Mouse (Mus musculus) adrenal gland, postnatal 36 days (tissue): ENCODE results near the gene Kif26a. TPM values are rescaled to one million over a fixed set of nuclear protein-coding genes. Genes with fewer than 3 reads are reported as not detected.
A peak's percentile ranks its signal among the peaks of the same experiment; 100 is the strongest.

ENCODE experiments used
- DNase-seq, 2 experiments: peaks; one replicate each; pipeline ENCODE4 v3.0.0; 2021; ENCODE audit warnings: mixed read lengths in 1 of 2
- total RNA-seq, 2 experiments: library from RNA; stranded (reverse); gene quantifications; 2 replicates each; pipeline ENCODE4 v1.2.3; 2021

Gene Kif26a
- total RNA-seq, 2 experiments from 2014 or later = 4.9 to 9.5 TPM

DNA sequence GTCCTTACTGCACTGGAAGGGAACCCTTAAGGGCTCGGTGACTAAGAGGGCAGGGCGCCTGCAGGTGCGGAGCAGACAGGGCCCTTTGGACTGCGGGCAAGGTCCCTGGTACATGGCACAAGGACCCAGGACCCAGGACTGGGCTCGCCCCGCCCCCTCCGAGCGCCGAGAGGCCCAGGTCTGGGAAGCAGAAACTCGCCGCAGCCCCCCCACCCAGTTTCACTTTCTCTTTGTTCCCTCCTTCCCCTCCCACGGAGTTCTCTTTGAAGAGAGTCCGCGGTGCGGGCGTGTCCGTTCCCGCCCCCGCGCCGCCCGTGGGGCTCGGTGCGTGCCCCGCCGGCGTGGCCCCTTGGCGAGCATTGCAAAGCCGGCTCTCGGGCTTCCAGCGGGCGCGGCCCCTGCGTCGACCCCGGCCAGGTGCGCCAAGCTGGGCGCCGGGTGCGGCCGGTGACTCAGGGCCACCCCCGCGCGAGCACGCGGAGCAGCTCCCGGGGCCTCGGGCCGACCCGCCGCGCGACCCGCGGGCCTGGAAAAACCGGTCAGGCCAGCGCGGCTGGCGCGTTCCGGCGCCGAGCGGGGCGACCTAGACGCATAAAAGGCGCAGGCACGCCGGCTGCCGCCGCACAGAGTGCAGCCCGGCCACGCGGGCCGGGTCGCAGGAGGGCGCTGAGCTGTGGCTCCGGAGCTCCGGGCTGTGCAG lies 15.7 kb upstream of the Kif26a start:
- peak; percentile 69 to 87 for DNase-seq

DNA sequence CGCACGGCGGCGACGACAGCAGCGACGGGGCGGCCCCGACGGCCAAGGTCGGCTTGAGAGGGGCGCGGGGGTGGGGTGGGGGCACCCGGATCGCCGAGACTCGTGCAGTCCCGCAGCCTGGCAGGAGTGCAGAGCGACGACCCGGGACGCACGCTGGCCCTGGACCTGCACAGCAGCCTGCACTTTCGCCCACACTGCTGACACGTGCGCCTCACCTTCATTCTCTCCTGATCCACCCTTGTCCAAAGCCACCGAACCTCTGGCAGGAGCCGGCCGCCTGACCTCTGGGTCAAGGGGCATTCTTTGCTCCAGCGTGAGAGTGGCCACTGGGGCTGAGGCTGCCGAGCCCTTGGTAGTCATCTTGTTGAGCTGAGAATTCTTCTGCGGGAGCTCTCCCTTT lies 15.1 kb upstream of the Kif26a start:
- DNase-seq = no peak

DNA sequence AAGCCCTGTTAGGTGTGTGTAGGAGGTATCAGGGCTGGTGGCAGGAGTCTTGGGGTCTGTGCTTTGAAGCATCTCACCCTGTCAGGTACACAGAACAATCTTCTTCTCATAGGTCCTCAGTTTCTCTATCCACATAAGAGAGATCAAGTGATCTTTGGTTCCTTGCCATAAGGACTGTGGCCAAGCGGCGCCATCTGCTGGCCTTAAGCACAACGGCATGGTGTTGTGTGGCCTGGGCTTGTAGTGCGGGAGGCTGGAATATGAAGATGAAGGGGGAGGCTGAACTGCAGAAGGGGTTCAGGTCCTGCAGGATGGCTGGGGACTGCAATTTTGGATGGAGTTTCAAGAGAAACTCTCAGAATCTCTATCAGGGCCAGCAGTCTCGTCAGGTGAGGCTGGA lies 5.8 kb upstream of the Kif26a start:
- DNase-seq = peak; percentile 67 to 74

DNA sequence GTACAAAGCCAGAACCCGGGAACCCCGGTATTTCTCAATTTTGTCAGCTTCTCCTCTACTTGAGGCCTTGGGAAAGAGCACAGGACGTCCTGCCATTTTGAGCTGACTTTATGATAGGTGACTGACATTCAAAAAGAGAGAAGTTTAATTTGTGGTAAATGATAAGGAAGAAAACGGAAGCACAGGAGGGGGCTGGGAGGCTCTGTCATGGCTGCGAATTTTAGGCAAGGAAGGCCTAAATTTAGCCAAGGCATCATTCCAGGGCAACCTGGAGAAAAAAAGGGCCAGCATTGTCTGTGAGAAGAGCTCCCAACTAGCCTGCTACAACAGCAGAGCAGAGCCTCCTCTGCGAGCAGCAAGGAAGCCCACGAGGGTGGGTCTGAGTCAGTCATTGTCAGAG lies 5.3 kb upstream of the Kif26a start:
- no peak for DNase-seq

DNA sequence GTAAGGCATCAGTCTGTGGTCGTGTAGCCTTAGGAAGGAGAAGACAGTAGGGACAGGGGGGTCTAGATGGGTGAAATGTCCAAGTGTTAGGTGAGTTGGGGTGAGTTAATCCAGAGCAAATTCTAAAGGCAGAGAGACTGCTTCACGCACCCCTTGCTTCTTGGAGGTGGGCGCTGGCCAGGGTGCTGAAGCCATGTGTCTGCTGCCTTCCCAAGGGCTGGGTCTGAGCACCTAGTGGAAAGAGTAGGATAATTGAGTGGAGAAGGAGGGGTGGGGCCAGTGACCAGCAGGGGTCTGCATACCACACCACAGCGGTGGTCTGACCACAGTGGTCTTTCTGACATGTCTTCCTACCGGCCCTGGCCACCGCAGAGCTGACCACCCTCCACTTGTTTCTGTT lies 4.7 kb upstream of the Kif26a start:
- peak; percentile 80 to 84 for DNase-seq

DNA sequence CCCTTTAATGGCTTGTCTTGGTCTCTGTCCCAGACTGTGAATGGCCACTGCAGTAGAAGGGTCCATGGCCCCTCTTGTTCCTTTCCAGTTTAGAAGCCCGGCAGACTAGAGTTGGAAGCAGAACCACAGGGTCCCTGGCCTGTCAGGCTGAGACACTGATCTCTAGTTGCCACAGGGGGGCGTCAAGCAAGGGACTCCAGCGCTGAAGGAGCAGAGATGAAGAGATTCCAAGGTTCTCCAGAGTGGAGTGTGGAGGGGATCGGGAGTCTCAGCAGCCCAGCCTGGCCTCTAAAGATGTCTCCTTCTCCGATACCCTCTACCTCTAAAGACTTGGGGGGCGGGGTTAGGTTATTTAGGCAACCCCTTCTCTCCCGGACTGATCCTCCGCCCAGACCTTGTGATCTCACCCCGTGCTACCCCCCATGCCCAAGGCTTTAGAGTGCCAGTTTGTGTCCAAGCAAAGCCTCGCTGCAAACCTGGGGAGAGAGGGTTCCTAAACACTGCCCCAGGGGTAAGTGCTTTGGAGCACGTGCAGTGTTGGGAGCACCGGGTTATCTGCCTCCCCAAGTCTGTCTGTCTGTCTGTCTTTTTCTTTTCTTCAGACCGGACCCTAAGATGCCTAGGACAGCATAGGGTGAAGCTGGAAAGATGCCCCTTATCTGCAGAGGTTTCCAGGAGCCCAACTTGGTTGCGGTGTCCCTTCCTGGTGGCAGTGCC lies 2.7 kb upstream of the Kif26a start:
- DNase-seq = no peak

DNA sequence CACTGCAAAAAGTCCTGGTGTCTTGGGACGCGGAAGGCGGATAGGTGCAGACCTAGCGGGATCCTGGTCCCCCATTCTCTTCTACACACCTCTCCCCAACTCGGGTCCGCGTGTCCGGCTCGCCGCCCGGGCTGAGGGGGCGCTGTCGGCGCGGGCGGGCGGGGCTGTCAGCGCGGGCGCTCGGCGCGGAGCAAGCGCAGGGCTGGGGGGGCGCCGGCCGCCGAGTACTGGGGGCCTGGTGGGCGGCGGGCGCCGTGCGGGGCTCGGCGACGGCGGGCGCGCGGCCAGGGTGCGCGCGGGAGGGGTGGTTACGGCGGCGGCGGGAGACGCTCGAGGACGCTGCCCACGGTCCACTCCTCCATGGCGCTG lies 2.2 kb upstream of the Kif26a start:
- DNase-seq = no peak

DNA sequence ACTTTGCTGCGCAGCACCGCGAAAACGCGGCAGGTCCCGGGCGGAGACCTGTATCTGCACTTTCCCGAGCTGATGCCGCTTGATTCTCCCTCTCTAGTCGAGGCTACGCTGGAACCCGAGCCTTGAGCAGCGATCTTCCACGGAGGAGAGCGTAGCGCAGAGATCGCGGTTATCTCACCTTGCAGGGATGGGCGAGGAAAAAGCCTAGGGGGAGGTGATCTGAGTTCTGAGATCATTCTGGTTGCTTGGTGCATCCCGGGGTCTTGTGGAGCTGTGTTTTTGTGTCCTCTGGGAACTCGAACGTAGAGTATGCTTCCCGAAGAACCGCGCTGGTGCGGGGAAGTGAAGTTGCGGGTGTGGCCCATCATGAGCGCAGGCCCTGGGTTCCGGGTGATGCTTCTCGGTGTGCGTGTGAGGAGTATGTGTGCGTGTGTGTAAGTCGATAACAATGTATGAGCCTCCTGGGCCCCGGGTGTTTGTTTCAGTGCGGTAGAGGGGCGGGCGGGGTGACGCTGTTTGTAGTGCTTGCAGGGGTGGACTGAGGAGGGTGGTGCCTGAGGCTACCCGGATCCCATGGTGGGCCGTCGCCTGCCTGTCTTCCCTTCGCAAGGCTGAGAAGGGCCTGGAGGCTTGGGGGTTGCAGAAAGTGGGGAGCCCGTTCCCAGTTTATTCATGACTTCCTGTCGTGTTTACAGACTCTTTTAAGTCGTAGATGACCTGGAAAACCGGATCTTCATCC lies 1.5 kb upstream of the Kif26a start:
- no peak for DNase-seq

DNA sequence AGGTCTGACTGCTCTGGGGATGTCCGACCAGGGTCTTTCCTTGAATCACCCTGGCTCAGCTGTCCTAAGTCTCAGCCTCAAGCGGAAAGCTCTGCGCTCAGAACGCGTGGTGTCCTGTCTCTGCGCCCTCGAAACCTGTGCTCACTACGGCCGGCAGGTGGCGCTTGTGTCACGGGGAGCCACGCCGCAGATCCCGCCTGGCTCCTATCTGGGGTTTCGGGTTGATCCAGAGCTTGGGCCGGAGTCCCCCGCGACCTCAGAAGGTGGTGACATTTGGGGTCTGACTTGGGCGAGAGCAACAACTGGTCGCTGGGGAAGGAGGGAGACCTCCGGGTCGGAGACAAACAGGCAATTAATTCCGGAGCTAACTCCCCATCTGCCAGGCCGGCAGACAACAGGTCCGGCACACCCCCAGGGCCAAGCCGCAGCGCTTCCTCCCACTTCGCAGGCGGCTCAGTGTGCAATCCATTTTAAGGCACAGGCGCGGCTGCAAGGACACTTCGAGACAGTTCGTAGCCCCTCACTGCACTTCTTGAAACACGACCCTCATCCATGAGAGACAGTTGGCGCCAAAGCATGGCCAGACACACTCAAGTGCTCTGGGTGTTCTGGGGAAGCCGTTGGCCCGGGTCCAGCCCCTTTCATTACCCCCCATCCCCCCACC lies 665 bp upstream of the Kif26a start:
- peak; percentile 90 for DNase-seq

DNA sequence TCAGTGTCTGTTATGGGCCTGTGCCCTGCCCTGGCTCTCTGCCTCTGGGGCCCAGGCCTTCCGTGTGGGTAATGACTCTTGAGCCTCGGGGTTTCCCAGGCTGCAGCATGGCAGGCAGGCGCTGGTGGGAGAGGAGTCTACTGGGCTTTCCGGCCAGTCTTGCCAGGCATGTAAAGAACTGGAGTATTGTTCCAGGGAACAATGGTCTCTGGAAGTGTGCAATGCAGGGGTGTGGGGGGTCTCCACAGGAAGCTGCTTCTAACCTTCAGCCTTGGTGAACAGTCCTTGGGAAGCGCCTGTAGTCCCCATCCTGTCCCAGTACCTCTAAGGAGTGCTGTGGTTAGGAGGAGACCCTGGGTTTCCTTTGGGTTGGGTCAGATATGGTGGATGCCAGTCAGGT lies 1.4 kb downstream of the Kif26a start:
- no peak for DNase-seq

DNA sequence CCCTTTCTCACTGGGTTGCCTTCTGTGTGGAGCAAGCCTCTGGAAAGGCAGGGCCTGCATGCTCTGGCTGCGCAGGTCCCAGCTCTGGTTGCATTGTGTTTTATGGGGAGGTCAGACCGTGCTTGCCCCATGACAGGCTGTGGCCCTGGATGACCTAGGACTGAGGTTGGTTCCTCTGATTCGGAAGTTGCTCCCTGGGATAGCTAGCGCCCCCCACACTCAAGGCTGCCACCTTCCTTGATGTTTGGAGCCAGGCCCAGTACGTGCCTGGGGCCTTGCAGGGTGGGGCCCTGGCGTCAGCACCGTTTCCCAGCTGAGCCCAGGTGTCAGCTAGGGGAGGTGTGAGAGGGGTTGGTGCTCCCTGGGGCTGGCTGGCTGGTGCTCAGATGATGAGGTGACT lies 4.0 kb downstream of the Kif26a start:
- no peak for DNase-seq

DNA sequence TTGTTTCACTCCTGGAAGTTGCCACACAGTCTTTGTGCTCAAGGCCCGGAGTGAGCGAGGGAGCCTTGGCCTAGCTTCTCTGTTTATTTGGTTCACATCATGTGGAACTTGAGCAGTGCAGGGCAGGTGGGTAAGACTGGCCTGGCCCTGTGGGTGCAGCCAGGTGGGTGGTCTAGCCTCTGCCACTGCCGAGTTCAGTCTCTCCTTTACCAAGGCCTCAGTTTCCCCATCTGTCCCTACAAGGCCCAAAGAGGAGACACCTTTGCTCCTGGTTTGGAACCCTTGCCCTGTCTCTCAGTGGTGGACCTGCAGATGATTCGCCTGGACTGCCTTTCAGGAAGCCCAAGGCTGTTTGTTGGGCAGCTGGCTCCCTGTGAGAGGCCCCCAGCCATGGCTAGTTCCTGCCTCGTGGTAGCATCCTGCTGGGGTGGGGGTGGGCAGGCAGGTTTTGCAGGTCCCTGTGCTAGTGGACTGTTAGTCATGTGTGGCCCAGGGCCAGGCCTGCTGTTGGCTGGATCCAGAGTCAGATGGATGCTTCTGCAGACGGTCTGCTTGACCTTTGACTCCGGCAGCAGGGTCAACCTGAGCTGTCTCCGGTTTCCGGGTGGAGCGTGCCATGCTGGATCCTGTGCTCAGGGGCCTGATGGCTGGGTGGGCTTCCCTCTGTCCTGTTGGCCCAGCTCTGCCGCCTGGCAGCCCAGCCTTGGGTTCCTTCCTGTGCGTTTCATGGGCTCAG lies 5.4 kb downstream of the Kif26a start:
- peak; percentile 78 to 81 for DNase-seq

DNA sequence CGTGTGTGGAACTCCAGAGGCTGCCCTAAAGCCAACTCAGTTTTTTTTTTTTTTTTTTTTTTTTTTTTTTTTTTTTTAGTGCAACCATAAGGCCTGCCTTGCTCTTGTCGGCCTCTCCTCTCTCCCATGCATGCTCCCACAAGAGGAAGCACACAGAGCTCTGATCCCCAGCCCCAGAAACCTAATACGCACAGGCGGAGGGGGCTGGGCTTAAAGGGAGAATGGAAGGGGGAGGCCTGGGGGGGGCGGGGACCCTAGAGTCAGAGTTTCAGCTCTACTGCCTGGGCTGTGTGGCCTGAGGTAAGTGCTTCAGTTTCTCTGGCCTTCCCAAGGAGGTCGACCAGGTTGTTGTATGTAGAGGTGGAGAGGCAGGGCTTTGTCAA lies 6.0 kb downstream of the Kif26a start:
- no peak for DNase-seq

DNA sequence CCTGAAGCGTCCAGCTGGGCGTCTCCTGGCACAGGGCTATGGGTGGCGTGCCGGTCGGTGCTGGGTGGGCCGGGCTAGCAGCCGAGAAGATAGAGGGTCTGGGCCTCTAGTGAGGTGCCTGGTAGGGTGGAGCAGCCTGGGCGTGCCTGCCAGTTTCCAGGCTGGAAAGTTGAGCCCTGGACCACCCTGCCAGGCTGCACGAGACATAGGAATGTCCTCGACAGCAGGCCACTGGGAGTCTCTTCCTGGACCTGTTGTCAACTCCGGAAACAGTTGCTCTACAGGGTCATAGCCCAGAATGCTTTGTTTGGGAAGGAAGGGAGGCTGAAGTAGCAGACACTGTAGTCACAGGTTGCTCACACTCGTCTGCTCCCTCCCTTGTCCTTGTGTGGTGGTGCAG lies 7.6 kb downstream of the Kif26a start:
- DNase-seq = no peak

DNA sequence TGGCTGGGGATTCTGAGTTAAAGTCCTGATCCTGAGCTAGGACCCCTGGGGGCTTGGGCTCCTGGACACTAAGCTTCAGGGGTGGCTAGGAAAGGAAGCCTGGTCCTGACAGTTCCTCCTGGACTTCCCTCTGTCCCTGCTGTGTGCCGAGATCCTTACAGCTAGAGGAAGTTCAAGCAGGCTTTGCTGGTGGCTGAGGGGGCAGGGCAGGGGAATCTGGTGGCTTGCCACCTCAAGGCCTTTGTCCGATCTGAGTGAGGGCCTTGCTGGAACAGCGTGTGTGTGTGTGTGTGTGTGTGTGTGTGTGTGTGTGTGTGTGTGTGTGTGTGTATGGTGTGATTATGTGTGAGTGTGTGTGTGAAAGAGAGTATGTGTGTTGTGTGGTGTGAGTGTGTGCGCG lies 8.5 kb downstream of the Kif26a start:
- DNase-seq = peak; percentile 54 to 58

DNA sequence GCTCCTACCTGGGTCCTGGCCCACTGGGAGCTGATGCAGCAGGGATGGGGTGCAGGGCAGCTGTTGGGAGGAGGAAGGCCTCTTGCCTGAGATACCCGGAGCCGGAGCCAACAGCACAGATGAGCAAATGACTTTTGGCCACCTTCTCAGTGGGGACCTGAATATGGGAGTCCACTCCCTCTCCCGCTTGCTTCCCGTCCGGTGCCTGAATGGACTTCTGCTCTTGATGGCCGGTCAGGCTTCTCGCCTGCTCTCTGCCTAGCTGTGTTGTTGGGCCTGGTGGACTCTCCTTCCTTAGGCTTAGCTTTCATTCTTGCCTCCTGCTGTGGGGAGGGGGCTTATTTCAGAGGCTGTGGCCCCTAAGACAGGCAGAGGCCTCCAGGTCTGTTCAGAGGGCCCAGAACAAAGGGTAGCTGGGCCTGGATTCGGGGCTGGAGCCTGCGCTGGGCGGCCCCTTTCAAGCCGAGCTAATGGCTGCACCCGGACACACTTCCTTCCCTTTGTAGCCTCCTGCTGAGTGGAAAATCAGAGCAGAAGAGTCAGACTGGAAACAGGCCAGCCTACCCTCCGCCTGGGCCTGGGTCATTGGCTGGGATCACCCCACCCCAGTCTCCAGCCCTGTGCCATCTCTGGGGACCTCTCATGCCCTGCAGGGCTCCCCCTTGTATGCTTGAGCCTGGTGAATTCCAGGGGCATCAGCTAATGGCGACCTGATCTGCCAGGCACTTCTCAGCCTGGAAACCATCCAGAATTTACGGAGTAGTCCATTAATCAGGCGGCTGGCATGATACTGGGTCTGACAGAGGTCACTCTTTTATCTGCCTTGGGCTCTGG lies 9.4 kb downstream of the Kif26a start:
- DNase-seq = peak; percentile 56 to 76

DNA sequence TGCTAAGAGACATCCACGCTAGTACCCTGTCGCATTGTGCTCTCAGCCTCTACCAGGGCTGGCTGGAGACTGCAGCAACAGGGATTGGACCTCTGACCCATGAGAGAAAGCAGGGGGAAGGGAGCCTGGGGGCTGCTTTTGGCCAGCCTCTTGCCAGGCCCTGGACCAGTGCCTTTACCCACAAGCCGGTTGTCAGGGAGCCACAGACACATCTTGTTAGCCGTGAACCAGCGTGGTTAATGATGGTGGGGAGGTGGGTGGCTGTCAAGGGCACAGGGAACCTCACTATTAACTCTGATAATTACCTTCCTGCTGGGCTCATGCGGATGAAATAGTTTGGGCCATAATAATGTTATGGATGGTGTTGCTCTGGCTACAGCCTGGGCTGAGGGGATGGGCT lies 10.8 kb downstream of the Kif26a start:
- DNase-seq = no peak

DNA sequence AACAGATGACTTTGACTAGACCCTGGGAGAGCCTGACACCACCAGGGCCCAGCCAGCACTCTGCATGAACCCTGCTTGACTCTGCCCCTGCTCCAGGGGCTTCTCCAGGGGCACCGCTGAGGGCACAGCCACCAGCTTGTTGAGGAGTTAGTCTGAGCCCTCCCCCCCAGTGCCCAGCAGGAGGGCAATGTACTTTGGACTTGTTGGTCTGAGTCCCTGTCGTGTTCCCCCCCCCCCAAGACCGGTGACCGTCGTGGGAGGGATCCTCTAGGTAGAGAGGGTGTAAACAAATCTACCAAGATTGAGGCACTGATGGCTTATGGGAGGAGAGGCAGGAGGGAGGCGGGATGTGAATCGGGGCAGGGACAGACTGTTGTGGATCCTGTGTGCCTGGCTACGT lies 12.2 kb downstream of the Kif26a start:
- no peak for DNase-seq

DNA sequence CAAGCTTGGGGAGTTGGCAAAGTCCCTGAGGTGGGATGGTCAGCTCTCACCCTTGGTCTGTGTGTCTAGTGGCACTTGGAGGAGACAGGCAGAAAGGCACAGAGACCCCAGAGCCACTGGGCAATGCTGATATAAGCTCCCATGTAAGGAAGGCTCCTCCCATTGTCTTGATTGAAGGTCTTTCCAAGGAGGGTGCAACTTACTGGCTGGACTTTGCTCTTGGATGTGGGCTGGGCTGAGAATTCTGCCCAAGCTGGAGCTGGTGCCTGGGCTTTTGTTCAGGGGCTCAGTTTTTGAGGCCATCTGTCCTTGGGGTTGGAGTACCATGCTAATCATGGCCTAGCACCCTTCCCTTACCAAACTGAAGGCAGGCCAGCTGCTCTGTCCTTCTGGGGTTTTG lies 12.8 kb downstream of the Kif26a start:
- no peak for DNase-seq

DNA sequence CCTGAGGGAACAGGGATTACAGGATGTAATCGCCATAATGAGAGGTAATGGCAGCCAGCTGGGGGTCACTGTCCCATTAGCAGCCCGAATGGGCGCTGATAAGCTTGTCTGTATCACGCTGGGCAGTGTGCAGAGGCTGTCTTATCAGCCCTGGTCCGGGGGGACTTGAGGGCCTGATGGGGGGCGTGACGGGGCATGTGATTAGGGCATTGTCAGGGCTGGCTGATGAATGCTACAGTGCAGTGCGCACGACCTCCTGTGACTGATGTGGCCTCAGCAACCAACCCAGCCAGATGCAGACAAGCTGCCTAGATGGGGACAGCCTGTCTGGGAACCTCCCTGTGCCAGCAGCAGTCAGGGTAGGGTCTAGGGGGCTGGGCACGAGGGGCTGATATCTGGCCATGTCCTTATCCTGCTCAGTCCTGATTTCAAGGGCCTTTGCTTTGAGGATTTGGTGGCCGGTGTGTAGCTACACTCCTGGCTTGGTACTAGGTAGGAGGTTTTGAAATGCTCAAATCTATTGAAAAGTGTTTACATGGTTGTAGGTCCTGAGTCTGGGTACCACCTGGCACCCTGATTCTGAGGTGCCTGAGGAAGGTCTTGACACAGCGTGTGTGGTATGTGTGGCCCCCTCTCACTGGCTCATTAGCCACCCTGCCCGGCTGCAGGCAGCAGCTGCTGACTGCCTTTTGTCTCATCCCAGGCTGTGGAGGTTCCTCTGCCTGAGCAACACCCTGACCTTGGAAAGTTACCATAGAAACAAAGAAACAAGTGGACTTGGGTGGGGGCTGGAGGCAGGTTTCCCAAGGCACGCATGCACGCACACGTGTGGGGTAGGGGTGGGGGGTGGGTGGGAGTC lies 18.2 kb downstream of the Kif26a start:
- no peak for DNase-seq
